Mouse (Mus musculus): ENCODE measurements at regions not wholly inside any gene's neighbourhood (a gene's known extent, or its start where the extent isn't known, plus 50 kb on each side); places are given as distances from the start of the nearest gene placed in this dataset.

DNA sequence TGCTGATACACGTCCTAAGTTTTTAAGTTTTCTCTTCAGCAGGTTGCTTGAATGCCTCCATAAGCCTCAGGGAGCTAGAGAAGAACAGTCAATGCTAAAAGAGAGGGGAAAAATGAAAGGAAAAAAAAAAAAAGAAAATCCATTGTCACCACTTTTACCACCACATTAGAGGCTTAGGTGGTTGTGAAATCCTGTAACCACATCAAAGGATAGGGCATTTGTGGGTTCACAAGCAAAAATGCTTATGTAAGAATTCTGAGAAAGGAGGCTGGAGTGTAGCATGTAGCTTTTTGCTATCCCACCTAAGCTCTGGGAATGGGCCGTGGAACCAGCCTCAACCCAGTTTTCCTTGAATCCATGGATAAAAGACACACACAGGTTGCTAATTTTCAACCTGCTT, 69.5 kb upstream of the Aoah start:
- Histone ChIP-seq H3K4me1 (ENCODE audit: control insufficient read depth, insufficient read depth, low read length) (no peaks in the 10 kb centered on the region), H3K36me3 (ENCODE audit: control insufficient read depth, insufficient read depth, low read length) (no peaks in the 10 kb centered on the region), H3K27me3 (ENCODE audit: control insufficient read depth, insufficient read depth, low read length) (no peaks in the 10 kb centered on the region), H3K27ac (no peak overlapping the region), H3K4me3 (no peak overlapping the region), H3K9ac (ENCODE audit: low read depth, low read length) (no peak overlapping the region), H3K79me2 (replicated peaks; ENCODE audit: control insufficient read depth, insufficient read depth, low read length) (no peaks in the 10 kb centered on the region)
- 91% methylated on average over 2 of the region's 2 CpGs for WGBS
- intact Hi-C loops (cut with DNase I), result no loop called here
- DNase-seq, result no peak
- no peak for TF ChIP-seq EP300 (IDR thresholded peaks at IDR 0.05; ENCODE audit: insufficient read depth, low read depth, low read length)
- TF ChIP-seq POLR2A (IDR thresholded peaks at IDR 0.05; ENCODE audit: insufficient read depth, low read depth, low read length), result no peak
- TF ChIP-seq CTCF (IDR thresholded peaks at IDR 0.05), result no peak

GRCm38 (mm10) chr13:20725556-20725955, 68.4 kb upstream of the Aoah start:
- no peaks in the 10 kb centered on the region for H3K79me2 ChIP-seq (replicated peaks; ENCODE audit: control insufficient read depth, insufficient read depth, low read length)
- intact Hi-C loops (cut with DNase I), result no loop called here
- no peak overlapping the region for H3K9ac ChIP-seq (ENCODE audit: low read depth, low read length)
- no peaks in the 10 kb centered on the region for H3K27me3 ChIP-seq (ENCODE audit: control insufficient read depth, insufficient read depth, low read length)
- no peaks in the 10 kb centered on the region for H3K4me1 ChIP-seq (ENCODE audit: control insufficient read depth, insufficient read depth, low read length)
- H3K4me3 ChIP-seq, result no peak overlapping the region
- H3K36me3 ChIP-seq (ENCODE audit: control insufficient read depth, insufficient read depth, low read length), result no peaks in the 10 kb centered on the region
- TF ChIP-seq CTCF (IDR thresholded peaks at IDR 0.05) (no peak), POLR2A (IDR thresholded peaks at IDR 0.05; ENCODE audit: insufficient read depth, low read depth, low read length) (no peak), EP300 (IDR thresholded peaks at IDR 0.05; ENCODE audit: insufficient read depth, low read depth, low read length) (no peak)
- 34% methylated on average over 4 of the region's 4 CpGs for WGBS
- H3K27ac ChIP-seq, result no peak overlapping the region
- DNase-seq, result no peak

DNA sequence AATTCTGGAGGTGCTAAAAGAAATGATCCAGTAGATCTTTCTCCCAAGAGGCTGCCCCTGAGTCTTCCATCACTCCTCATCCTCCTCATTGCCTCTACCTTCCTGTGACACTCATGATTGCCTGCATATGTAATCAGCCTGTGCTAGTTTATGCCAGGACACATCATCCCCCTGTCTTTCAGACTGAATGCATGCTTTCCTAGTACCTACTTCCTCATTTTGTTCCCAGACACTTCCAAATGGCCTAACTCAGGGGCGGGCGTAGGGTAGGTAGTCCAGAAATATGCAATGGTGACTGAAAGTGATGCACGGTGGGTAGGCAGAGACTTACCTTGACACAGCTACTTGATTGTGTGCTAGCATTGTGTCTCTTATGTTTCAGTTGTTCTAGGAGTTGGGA, 65.8 kb upstream of the Aoah start:
- Histone ChIP-seq H3K4me3 (no peak overlapping the region), H3K79me2 (replicated peaks; ENCODE audit: control insufficient read depth, insufficient read depth, low read length) (no peaks in the 10 kb centered on the region), H3K27me3 (ENCODE audit: control insufficient read depth, insufficient read depth, low read length) (no peaks in the 10 kb centered on the region), H3K9ac (ENCODE audit: low read depth, low read length) (no peak overlapping the region), H3K27ac (no peak overlapping the region), H3K36me3 (ENCODE audit: control insufficient read depth, insufficient read depth, low read length) (no peaks in the 10 kb centered on the region), H3K4me1 (ENCODE audit: control insufficient read depth, insufficient read depth, low read length) (no peaks in the 10 kb centered on the region)
- no peak for DNase-seq
- intact Hi-C loops (cut with DNase I), result no loop called here
- TF ChIP-seq EP300 (IDR thresholded peaks at IDR 0.05; ENCODE audit: insufficient read depth, low read depth, low read length) (no peak), POLR2A (IDR thresholded peaks at IDR 0.05; ENCODE audit: insufficient read depth, low read depth, low read length) (no peak), CTCF (IDR thresholded peaks at IDR 0.05) (no peak)
- 92% methylated on average over 3 of the region's 3 CpGs for WGBS

DNA sequence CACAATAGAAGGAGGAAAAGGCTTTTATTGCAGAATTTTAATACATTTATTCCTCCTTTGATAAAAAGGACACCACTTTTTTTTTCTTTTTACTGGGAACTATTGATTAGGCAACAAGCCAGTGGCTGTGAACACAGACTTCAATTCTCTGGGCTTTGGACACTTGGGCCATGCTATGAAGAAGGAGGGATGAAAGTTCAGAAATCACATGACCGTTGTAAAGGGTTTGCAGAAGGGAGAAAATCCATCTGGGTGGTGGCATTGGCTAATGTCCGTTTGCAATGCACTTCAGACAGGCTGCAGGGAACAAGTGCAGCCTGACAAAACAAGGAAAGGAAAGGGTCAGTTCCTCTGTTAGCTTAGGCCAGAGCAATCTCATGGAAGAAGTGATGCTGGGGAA, 60.9 kb upstream of the Aoah start:
- WGBS, result 40% methylated on average over 2 of the region's 2 CpGs
- intact Hi-C loops (cut with DNase I), result no loop called here
- DNase-seq, result no peak
- Histone ChIP-seq H3K9ac (ENCODE audit: low read depth, low read length) (no peak overlapping the region), H3K36me3 (ENCODE audit: control insufficient read depth, insufficient read depth, low read length) (no peaks in the 10 kb centered on the region), H3K27me3 (ENCODE audit: control insufficient read depth, insufficient read depth, low read length) (no peaks in the 10 kb centered on the region), H3K4me1 (ENCODE audit: control insufficient read depth, insufficient read depth, low read length) (no peaks in the 10 kb centered on the region), H3K4me3 (no peak overlapping the region), H3K27ac (no peak overlapping the region), H3K79me2 (replicated peaks; ENCODE audit: control insufficient read depth, insufficient read depth, low read length) (no peaks in the 10 kb centered on the region)
- no peak for TF ChIP-seq CTCF (IDR thresholded peaks at IDR 0.05)
- no peak for TF ChIP-seq POLR2A (IDR thresholded peaks at IDR 0.05; ENCODE audit: insufficient read depth, low read depth, low read length)
- TF ChIP-seq EP300 (IDR thresholded peaks at IDR 0.05; ENCODE audit: insufficient read depth, low read depth, low read length), result no peak

GRCm38 (mm10) chr13:20734283-20734682, 59.6 kb upstream of the Aoah start:
- intact Hi-C loops (cut with DNase I), result no loop called here
- Histone ChIP-seq H3K79me2 (replicated peaks; ENCODE audit: control insufficient read depth, insufficient read depth, low read length) (no peaks in the 10 kb centered on the region), H3K4me1 (ENCODE audit: control insufficient read depth, insufficient read depth, low read length) (no peaks in the 10 kb centered on the region), H3K9ac (ENCODE audit: low read depth, low read length) (no peak overlapping the region), H3K4me3 (no peak overlapping the region), H3K36me3 (ENCODE audit: control insufficient read depth, insufficient read depth, low read length) (no peaks in the 10 kb centered on the region), H3K27me3 (ENCODE audit: control insufficient read depth, insufficient read depth, low read length) (no peaks in the 10 kb centered on the region), H3K27ac (no peak overlapping the region)
- WGBS, result 74% methylated on average over 3 of the region's 3 CpGs
- TF ChIP-seq POLR2A (IDR thresholded peaks at IDR 0.05; ENCODE audit: insufficient read depth, low read depth, low read length), result no peak
- no peak for TF ChIP-seq EP300 (IDR thresholded peaks at IDR 0.05; ENCODE audit: insufficient read depth, low read depth, low read length)
- no peak for TF ChIP-seq CTCF (IDR thresholded peaks at IDR 0.05)
- DNase-seq, result no peak

DNA sequence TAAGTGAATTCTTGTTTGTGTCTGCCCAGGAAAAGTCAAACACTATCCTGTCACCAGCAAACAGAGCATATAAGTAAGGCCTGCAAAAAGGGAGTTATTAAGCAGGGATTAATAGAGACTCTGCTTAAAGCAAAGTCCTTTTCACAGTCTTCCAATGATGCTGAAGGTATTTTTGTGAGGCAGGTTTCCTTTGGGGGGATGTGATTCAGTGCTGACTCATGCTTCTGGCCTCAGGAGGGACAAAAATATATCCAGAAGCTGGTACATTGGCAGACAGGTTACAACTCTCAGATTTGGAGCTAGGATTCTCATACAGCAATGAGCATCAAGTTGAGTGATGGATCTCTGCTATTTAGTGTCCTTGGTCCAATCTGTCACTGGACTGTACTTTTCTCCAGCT, 57.3 kb upstream of the Aoah start:
- Histone ChIP-seq H3K27ac (no peak overlapping the region), H3K36me3 (ENCODE audit: control insufficient read depth, insufficient read depth, low read length) (no peaks in the 10 kb centered on the region), H3K9ac (ENCODE audit: low read depth, low read length) (no peak overlapping the region), H3K4me3 (no peak overlapping the region), H3K79me2 (replicated peaks; ENCODE audit: control insufficient read depth, insufficient read depth, low read length) (no peaks in the 10 kb centered on the region), H3K27me3 (ENCODE audit: control insufficient read depth, insufficient read depth, low read length) (no peaks in the 10 kb centered on the region), H3K4me1 (ENCODE audit: control insufficient read depth, insufficient read depth, low read length) (no peaks in the 10 kb centered on the region)
- intact Hi-C loops (cut with DNase I), result no loop called here
- DNase-seq, result no peak
- TF ChIP-seq POLR2A (IDR thresholded peaks at IDR 0.05; ENCODE audit: insufficient read depth, low read depth, low read length), result no peak
- TF ChIP-seq CTCF (IDR thresholded peaks at IDR 0.05), result no peak
- TF ChIP-seq EP300 (IDR thresholded peaks at IDR 0.05; ENCODE audit: insufficient read depth, low read depth, low read length), result no peak
